Mouse (Mus musculus) neural tube, embryonic 11.5 days (tissue): Measurements from ENCODE around the gene Prkcb. TPM values are rescaled to one million over a fixed set of nuclear protein-coding genes. Genes with fewer than 3 reads are reported as not detected.

Source experiments
- ATAC-seq: fragments of 200-750 bp; cut with Nextera tagmentation; 2 replicates; pipeline ENCODE4 v1.8.0; 2017; ENCODE audit warnings: moderate number of reproducible peaks, mild to moderate bottlenecking, moderate TSS enrichment, moderate library complexity; ENCODE audit not compliant: insufficient read depth, low FRiP score, low TSS enrichment
- DNase-seq: peaks from one replicate; pipeline ENCODE4 v3.0.0-alpha.2; 2015; ENCODE audit warnings: low spot score
- H3K27ac ChIP-seq: fragments of 300-500 bp; sonication (generic); 2 replicates; pipeline ENCODE4 v1.5.1; 2014; ENCODE audit warnings: low read depth, mild to moderate bottlenecking, low read length
- H3K27me3 ChIP-seq: fragments of 300-500 bp; sonication (generic); 2 replicates; pipeline ENCODE4 v1.6.1; 2014; ENCODE audit warnings: mild to moderate bottlenecking, low read length, mixed read lengths; ENCODE audit not compliant: control insufficient read depth, insufficient read depth
- H3K36me3 ChIP-seq: fragments of 300-500 bp; sonication (generic); 2 replicates; pipeline ENCODE4 v1.6.1; 2014; ENCODE audit warnings: mild to moderate bottlenecking, low read length, moderate library complexity, mixed read lengths; ENCODE audit not compliant: control insufficient read depth, insufficient read depth
- H3K4me1 ChIP-seq: fragments of 300-500 bp; sonication (generic); 2 replicates; pipeline ENCODE4 v1.6.1; 2014; ENCODE audit warnings: low read length, mixed read lengths; ENCODE audit not compliant: control insufficient read depth, insufficient read depth
- H3K4me2 ChIP-seq: fragments of 300-500 bp; sonication (generic); 2 replicates; pipeline ENCODE4 v1.6.1; 2014; ENCODE audit warnings: low read depth, mild to moderate bottlenecking, moderate library complexity
- H3K4me3 ChIP-seq: fragments of 300-500 bp; sonication (generic); 2 replicates; pipeline ENCODE4 v1.5.1; 2014; ENCODE audit warnings: low read depth, low read length
- H3K9ac ChIP-seq: fragments of 300-500 bp; sonication (generic); 2 replicates; pipeline ENCODE4 v1.6.1; 2014; ENCODE audit warnings: mild to moderate bottlenecking, low read length
- H3K9me3 ChIP-seq: fragments of 300-500 bp; sonication (generic); 2 replicates; pipeline ENCODE4 v1.6.1; 2016; ENCODE audit warnings: low read length; ENCODE audit not compliant: control insufficient read depth
- WGBS: fragments of 180-500 bp; shearing (Covaris S2); extraction: QIAGEN DNeasy Blood & Tissue Kit; methylation state at CpG from one replicate; pipeline ENCODE4 v1.1.7; 2014; 5-methylcytosine and 5-hydroxymethylcytosine counted together
- polyA plus RNA-seq: library from polyadenylated mRNA; unstranded; fragments of >200 nt; fragmentation: Nextera tagmentation; extraction: Ambion mirVana; gene quantifications from 2 replicates; pipeline ENCODE4 v1.2.1, GENCODE M21; 2014

Prkcb gene
- polyA plus RNA-seq, 1 experiment from 2014 or later, result 13.4 TPM

DNA sequence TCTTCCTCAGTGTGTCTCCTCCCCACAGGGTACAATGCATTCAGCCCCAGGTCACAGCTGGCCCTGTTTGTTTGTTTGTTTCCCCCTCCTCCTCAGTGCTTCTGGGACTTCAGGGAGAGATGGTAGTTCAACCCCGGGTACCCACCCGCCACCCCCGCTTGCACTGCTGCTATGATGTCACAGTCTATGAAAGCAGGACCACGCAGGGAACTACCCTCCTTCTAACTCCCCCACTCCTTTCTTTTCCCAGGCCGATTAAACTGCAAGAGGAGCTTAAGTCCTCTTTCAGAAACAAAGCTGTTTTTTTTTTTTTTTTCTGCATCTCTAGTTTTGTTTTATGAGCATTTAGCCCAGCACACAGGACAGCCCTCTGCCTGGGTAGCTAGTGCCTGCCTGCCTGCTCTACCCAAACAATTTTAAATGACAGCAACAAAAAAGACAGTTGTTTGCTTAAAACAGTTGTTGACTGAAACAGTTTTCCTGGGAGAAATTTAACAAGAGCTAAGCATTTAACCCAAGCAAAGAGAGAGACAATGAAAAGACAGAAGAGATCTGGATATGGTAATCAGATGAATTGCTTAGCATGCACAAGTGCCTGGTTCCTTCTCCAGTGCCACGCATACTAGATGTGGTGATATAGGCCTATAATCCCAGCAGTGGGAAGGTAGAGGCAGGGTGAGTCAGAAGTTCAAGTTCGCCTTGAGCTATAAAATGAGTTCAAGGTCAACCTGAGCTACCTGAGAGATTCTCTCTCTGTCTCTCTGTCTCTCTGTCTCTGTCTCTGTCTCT lies 232.5 kb downstream of the Prkcb start:
- H3K27me3 ChIP-seq, result no peaks in the 10 kb centered on the region
- H3K27ac ChIP-seq, result no peak overlapping the region
- no peak overlapping the region for H3K4me2 ChIP-seq
- ATAC-seq, result no peak
- H3K4me1 ChIP-seq, result no peaks in the 10 kb centered on the region
- WGBS, result 61% methylated on average over 7 of the region's 7 CpGs
- H3K36me3 ChIP-seq, result no peaks in the 10 kb centered on the region
- H3K4me3 ChIP-seq, result no peak overlapping the region
- no peaks in the 10 kb centered on the region for H3K9me3 ChIP-seq
- H3K9ac ChIP-seq, result no peak overlapping the region
- DNase-seq, result no peak

- H3K4me2 ChIP-seq, result no peak overlapping the region
- DNase-seq (no peak), ATAC-seq (no peak)
- H3K9me3 ChIP-seq, result no peaks in the 10 kb centered on the region
- WGBS, result 91% methylated on average over 11 of the region's 11 CpGs
- no peak overlapping the region for H3K4me3 ChIP-seq
- H3K27ac ChIP-seq, result no peak overlapping the region
- no peaks in the 10 kb centered on the region for H3K36me3 ChIP-seq
- H3K27me3 ChIP-seq, result no peaks in the 10 kb centered on the region
- no peak overlapping the region for H3K9ac ChIP-seq
- H3K4me1 ChIP-seq, result no peaks in the 10 kb centered on the region
Measured at GRCm38 (mm10) chr7:122528201-122528600, 239.7 kb downstream of the Prkcb start.

GRCm38 (mm10) chr7:122528646-122529045 lies 240.1 kb downstream of the Prkcb start:
- H3K36me3 ChIP-seq, result no peaks in the 10 kb centered on the region
- no peak overlapping the region for H3K4me2 ChIP-seq
- DNase-seq (no peak), ATAC-seq (no peak)
- no peak overlapping the region for H3K27ac ChIP-seq
- 93% methylated on average over 5 of the region's 5 CpGs for WGBS
- no peak overlapping the region for H3K9ac ChIP-seq
- no peak overlapping the region for H3K4me3 ChIP-seq
- H3K27me3 ChIP-seq, result no peaks in the 10 kb centered on the region
- H3K4me1 ChIP-seq, result no peaks in the 10 kb centered on the region
- no peaks in the 10 kb centered on the region for H3K9me3 ChIP-seq

- Histone ChIP-seq H3K9ac (no peak overlapping the region), H3K36me3 (no peaks in the 10 kb centered on the region), H3K27ac (no peak overlapping the region), H3K4me3 (no peak overlapping the region), H3K9me3 (no peaks in the 10 kb centered on the region), H3K4me2 (no peak overlapping the region), H3K27me3 (no peaks in the 10 kb centered on the region), H3K4me1 (no peaks in the 10 kb centered on the region)
- ATAC-seq, result no peak
- no peak for DNase-seq
- WGBS, result 90% methylated on average over 9 of the region's 9 CpGs
Measured at GRCm38 (mm10) chr7:122533566-122534360, 245.2 kb downstream of the Prkcb start.

GRCm38 (mm10) chr7:122544616-122545015 lies 256.1 kb downstream of the Prkcb start:
- Histone ChIP-seq H3K4me3 (no peak overlapping the region), H3K27me3 (no peaks in the 10 kb centered on the region), H3K9ac (no peak overlapping the region), H3K27ac (no peak overlapping the region), H3K4me1 (no peaks in the 10 kb centered on the region), H3K36me3 (no peaks in the 10 kb centered on the region), H3K9me3 (no peaks in the 10 kb centered on the region), H3K4me2 (no peak overlapping the region)
- WGBS, result 86% methylated on average over 3 of the region's 3 CpGs
- ATAC-seq, result no peak
- no peak for DNase-seq

- ATAC-seq (no peak; the same call in 1 of the 2 replicates), DNase-seq (no peak)
- H3K27ac ChIP-seq, result no peak overlapping the region
- WGBS, result 49% methylated on average over 6 of the region's 6 CpGs
- no peak overlapping the region for H3K9ac ChIP-seq
- no peak overlapping the region for H3K4me3 ChIP-seq
- no peaks in the 10 kb centered on the region for H3K36me3 ChIP-seq
- H3K9me3 ChIP-seq, result no peaks in the 10 kb centered on the region
- H3K4me2 ChIP-seq, result no peak overlapping the region
- H3K4me1 ChIP-seq, result peaks cover 4% of the 10 kb centered on the region; the same call in 1 of the 2 replicates
- no peaks in the 10 kb centered on the region for H3K27me3 ChIP-seq
Measured at GRCm38 (mm10) chr7:122556575-122557140, 268.1 kb downstream of the Prkcb start.

DNA sequence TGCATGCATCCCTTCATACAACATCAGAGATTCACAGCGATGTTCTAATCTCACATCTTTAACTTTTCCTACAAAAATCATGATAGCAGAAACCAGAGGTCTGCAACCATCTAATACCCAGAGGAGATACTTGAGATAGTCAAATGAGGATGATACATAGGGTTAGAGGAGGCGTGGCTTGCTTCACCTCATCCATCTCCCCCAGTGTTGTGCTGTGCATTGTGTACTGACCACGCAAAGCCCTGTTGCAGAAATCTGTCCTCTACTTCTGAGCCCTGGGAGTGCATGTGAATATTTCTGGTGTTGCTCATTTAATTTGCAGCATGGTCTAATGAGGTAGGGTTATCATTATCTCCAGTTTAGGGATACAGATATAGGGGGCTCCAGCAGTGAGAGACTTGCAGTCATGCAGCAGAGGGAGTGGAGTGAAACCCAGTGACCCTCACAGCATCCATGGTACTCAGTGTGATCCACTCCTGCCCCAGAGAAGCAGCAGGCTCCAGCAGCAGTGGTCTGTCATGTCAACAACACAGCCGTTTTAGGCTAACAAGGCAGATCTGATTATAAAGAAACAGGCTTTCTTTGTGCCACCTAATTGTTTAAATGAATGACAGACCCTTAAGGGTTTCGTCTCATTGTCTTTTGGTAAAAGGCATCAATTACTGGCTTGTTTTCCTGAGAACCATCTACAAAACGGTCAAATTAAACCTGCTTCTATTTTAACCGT lies 269.7 kb downstream of the Prkcb start:
- Histone ChIP-seq H3K27me3 (no peaks in the 10 kb centered on the region), H3K9ac (no peak overlapping the region), H3K4me3 (no peak overlapping the region), H3K4me1 (peaks cover 4% of the 10 kb centered on the region; the same call in 1 of the 2 replicates), H3K9me3 (no peaks in the 10 kb centered on the region), H3K36me3 (no peaks in the 10 kb centered on the region), H3K4me2 (no peak overlapping the region), H3K27ac (no peak overlapping the region)
- 48% methylated on average over 7 of the region's 7 CpGs for WGBS
- DNase-seq, result no peak
- ATAC-seq, result no peak

- H3K27ac ChIP-seq, result no peak overlapping the region
- DNase-seq, result no peak
- H3K4me3 ChIP-seq, result no peak overlapping the region
- H3K27me3 ChIP-seq, result no peaks in the 10 kb centered on the region
- WGBS, result 55% methylated on average over 6 of the region's 6 CpGs
- H3K4me1 ChIP-seq, result peaks cover 4% of the 10 kb centered on the region; the same call in 1 of the 2 replicates
- no peak overlapping the region for H3K9ac ChIP-seq
- H3K4me2 ChIP-seq, result no peak overlapping the region
- no peaks in the 10 kb centered on the region for H3K36me3 ChIP-seq
- no peaks in the 10 kb centered on the region for H3K9me3 ChIP-seq
- ATAC-seq, result no peak
Measured at GRCm38 (mm10) chr7:122558912-122559311, 270.4 kb downstream of the Prkcb start.
